Mouse (Mus musculus): Measurements from ENCODE around the gene Fnd3c2. TPM values are rescaled to one million over a fixed set of nuclear protein-coding genes. Genes with fewer than 3 reads are reported as not detected.

Fnd3c2 gene
- not detected for polyA plus RNA-seq (2014; fragmentation: Illumina TruSeq; extraction: RNeasy Lipid Tissue Mini Kit (QIAGEN cat#74804); ENCODE audit: low read depth, low replicate concordance)

GRCm38 (mm10) chrX:106255276-106255675 lies at the start of gene Fnd3c2:
TSS of gene Fnd3c2 (minus strand) at chrX:106255376.

GRCm38 (mm10) chrX:106221058-106221457 lies 34.1 kb downstream of the Fnd3c2 start, which contains the start of gene Taf9b:
TSS of gene Taf9b (minus strand) at chrX:106221158.

GRCm38 (mm10) chrX:106186713-106187649 lies 68.2 kb downstream of the Fnd3c2 start, which contains the start of gene Pgk1:
TSS of gene Pgk1 (plus strand) at chrX:106187100.

Other genes with a start within 250 kb of the Fnd3c2 start
- gene Magt1, start 243.5 kb downstream of the Fnd3c2 start, polyA plus RNA-seq (2014; fragmentation: Illumina TruSeq; extraction: RNeasy Lipid Tissue Mini Kit (QIAGEN cat#74804); ENCODE audit: low read depth, low replicate concordance) = 120 TPM
- gene Cox7b, start 239.7 kb downstream of the Fnd3c2 start, polyA plus RNA-seq (2014; fragmentation: Illumina TruSeq; extraction: RNeasy Lipid Tissue Mini Kit (QIAGEN cat#74804); ENCODE audit: low read depth, low replicate concordance) = 858 TPM
- gene Atp7a, start 228.1 kb downstream of the Fnd3c2 start, polyA plus RNA-seq (2014; fragmentation: Illumina TruSeq; extraction: RNeasy Lipid Tissue Mini Kit (QIAGEN cat#74804); ENCODE audit: low read depth, low replicate concordance) = 149 TPM
- 8.7 TPM for gene Tlr13, start 112.2 kb downstream of the Fnd3c2 start, polyA plus RNA-seq (2014; fragmentation: Illumina TruSeq; extraction: RNeasy Lipid Tissue Mini Kit (QIAGEN cat#74804); ENCODE audit: low read depth, low replicate concordance)
- 220 TPM for gene Pgk1, start 68.3 kb downstream of the Fnd3c2 start, polyA plus RNA-seq (2014; fragmentation: Illumina TruSeq; extraction: RNeasy Lipid Tissue Mini Kit (QIAGEN cat#74804); ENCODE audit: low read depth, low replicate concordance)
- gene Taf9b, start 34.2 kb downstream of the Fnd3c2 start, polyA plus RNA-seq (2014; fragmentation: Illumina TruSeq; extraction: RNeasy Lipid Tissue Mini Kit (QIAGEN cat#74804); ENCODE audit: low read depth, low replicate concordance) = 157 TPM
- 0.76 TPM for gene Fndc3c1, start 230.0 kb upstream of the Fnd3c2 start, polyA plus RNA-seq (2014; fragmentation: Illumina TruSeq; extraction: RNeasy Lipid Tissue Mini Kit (QIAGEN cat#74804); ENCODE audit: low read depth, low replicate concordance)